Mouse (Mus musculus) heart, postnatal 10 days (tissue): Measurements from ENCODE around the gene Zcwpw1. TPM values are rescaled to one million over a fixed set of nuclear protein-coding genes. Genes with fewer than 3 reads are reported as not detected.

Experiments
- total RNA-seq, 2 experiments: library from RNA; stranded (reverse); gene quantifications; 2 replicates each; pipeline ENCODE4 v1.2.3; 2021

Gene Zcwpw1
- total RNA-seq, 2 experiments from 2014 or later = 2.8 to 3.1 TPM

Other genes with a start within 250 kb of the Zcwpw1 start
- not detected for gene Actl6b, start 234.3 kb upstream of the Zcwpw1 start, total RNA-seq
- not detected for gene Tfr2, start 218.0 kb upstream of the Zcwpw1 start, total RNA-seq
- 10 to 100 TPM; 25.1 to 31.4 TPM for gene Mospd3, start 186.7 kb upstream of the Zcwpw1 start, total RNA-seq
- gene Pcolce, start 174.0 kb upstream of the Zcwpw1 start, total RNA-seq = 100 to 1,000 TPM; 127 to 142 TPM
- under 1 TPM; 0.20 to 0.29 TPM for gene Fbxo24, start 158.8 kb upstream of the Zcwpw1 start, total RNA-seq
- 10 to 100 TPM; 20.2 to 21.7 TPM for gene Lrch4, start 158.7 kb upstream of the Zcwpw1 start, total RNA-seq
- gene Gm20605, start 158.6 kb upstream of the Zcwpw1 start, total RNA-seq = 1 to 10 TPM; 5.0 to 5.9 TPM
- gene Sap25, start 146.5 kb upstream of the Zcwpw1 start, total RNA-seq = 1 to 10 TPM; 3.2 to 3.9 TPM
- gene Irs3, start 142.1 kb upstream of the Zcwpw1 start, total RNA-seq = under 1 TPM; 0.24 to 0.35 TPM
- gene Agfg2, start 103.1 kb upstream of the Zcwpw1 start, total RNA-seq = 10 to 100 TPM; 11.8 to 14.0 TPM
- 1 to 10 TPM; 1.6 to 1.7 TPM for gene Nyap1, start 46.2 kb upstream of the Zcwpw1 start, total RNA-seq
- 100 to 1,000 TPM; 279 to 287 TPM for gene Tsc22d4, start 42.1 kb upstream of the Zcwpw1 start, total RNA-seq
- 10 to 100 TPM; 13.4 to 17.4 TPM for gene Ppp1r35, start 8.9 kb upstream of the Zcwpw1 start, total RNA-seq
- gene Mepce, start 143 bp upstream of the Zcwpw1 start, total RNA-seq = 10 to 100 TPM; 26.2 to 41.3 TPM
- gene Pilra, start 48.5 kb downstream of the Zcwpw1 start, total RNA-seq = 1 to 10 TPM; 1.1 to 1.8 TPM
- gene Pilrb1, start 70.3 kb downstream of the Zcwpw1 start, total RNA-seq = under 1 TPM; 0.74 to 0.84 TPM
- gene Pilrb2, start 84.0 kb downstream of the Zcwpw1 start, total RNA-seq = under 1 TPM; 0.17 to 0.26 TPM
- under 1 TPM; 0.17 to 0.22 TPM for gene Cyp3a13, start 133.8 kb downstream of the Zcwpw1 start, total RNA-seq
- gene Gjc3, start 175.3 kb downstream of the Zcwpw1 start, total RNA-seq = under 1 TPM; 0.34 to 0.37 TPM
- not detected for gene Azgp1, start 193.7 kb downstream of the Zcwpw1 start, total RNA-seq
- gene Smok3a, start 233.5 kb downstream of the Zcwpw1 start, total RNA-seq = not detected
- gene Smok3b, start 233.6 kb downstream of the Zcwpw1 start, total RNA-seq = not detected